Mouse (Mus musculus) liver, embryonic 11.5 days (tissue): ENCODE measurements around the gene Prss32. TPM values are rescaled to one million over a fixed set of nuclear protein-coding genes. Genes with fewer than 3 reads are reported as not detected.

ENCODE experiments used
- ATAC-seq: fragments of 200-750 bp; cut with Nextera tagmentation; replicated peaks from 2 replicates; pipeline ENCODE4 v1.8.0; 2017; ENCODE audit warnings: moderate number of reproducible peaks, mild to moderate bottlenecking, moderate TSS enrichment, moderate library complexity; ENCODE audit not compliant: low FRiP score
- DNase-seq: peaks from one replicate; pipeline ENCODE4 v3.0.0-alpha.2; 2017; ENCODE audit warnings: low spot score
- H3K27ac ChIP-seq: fragments of 300-500 bp; sonication (generic); 2 replicates; pipeline ENCODE4 v1.5.1; 2014; ENCODE audit warnings: mild to moderate bottlenecking, low read depth, low read length, control low read depth
- H3K27me3 ChIP-seq: fragments of 300-500 bp; sonication (generic); replicated peaks from 2 replicates; pipeline ENCODE4 v1.6.1; 2014; ENCODE audit warnings: low read length, mixed read lengths; ENCODE audit not compliant: control insufficient read depth, insufficient read depth
- H3K36me3 ChIP-seq: fragments of 300-500 bp; sonication (generic); 2 replicates; pipeline ENCODE4 v1.6.1; 2014; ENCODE audit warnings: mild to moderate bottlenecking, low read length, moderate library complexity, mixed read lengths; ENCODE audit not compliant: control insufficient read depth, insufficient read depth
- H3K4me1 ChIP-seq: fragments of 300-500 bp; sonication (generic); replicated peaks from 2 replicates; pipeline ENCODE4 v1.6.1; 2014; ENCODE audit warnings: low read length, mixed read lengths; ENCODE audit not compliant: control insufficient read depth, insufficient read depth
- H3K4me2 ChIP-seq: fragments of 300-500 bp; sonication (generic); 2 replicates; pipeline ENCODE4 v1.6.1; 2014; ENCODE audit warnings: mild to moderate bottlenecking, control low read depth, moderate library complexity
- H3K4me3 ChIP-seq: fragments of 300-500 bp; sonication (generic); 2 replicates; pipeline ENCODE4 v1.5.1; 2014; ENCODE audit warnings: low read depth, low read length, control low read depth
- H3K9ac ChIP-seq: fragments of 300-500 bp; sonication (generic); 2 replicates; pipeline ENCODE4 v1.6.1; 2014; ENCODE audit warnings: low read depth, low read length, control low read depth
- H3K9me3 ChIP-seq: fragments of 300-500 bp; sonication (generic); 2 replicates; pipeline ENCODE4 v1.6.1; 2016; ENCODE audit warnings: low read length, inconsistent platforms, mixed read lengths; ENCODE audit not compliant: control insufficient read depth
- WGBS: fragments of 180-500 bp; shearing (Covaris S2); extraction: QIAGEN DNeasy Blood & Tissue Kit; methylation state at CpG from one replicate; pipeline ENCODE4 v1.1.7; 2014; 5-methylcytosine and 5-hydroxymethylcytosine counted together
- polyA plus RNA-seq: library from polyadenylated mRNA; unstranded; fragments of >200 nt; fragmentation: Nextera tagmentation; extraction: Ambion mirVana; gene quantifications from 2 replicates; pipeline ENCODE4 v1.2.1, GENCODE M21; 2014

Gene Prss32
- polyA plus RNA-seq, 1 experiment from 2014 or later = not detected

DNA sequence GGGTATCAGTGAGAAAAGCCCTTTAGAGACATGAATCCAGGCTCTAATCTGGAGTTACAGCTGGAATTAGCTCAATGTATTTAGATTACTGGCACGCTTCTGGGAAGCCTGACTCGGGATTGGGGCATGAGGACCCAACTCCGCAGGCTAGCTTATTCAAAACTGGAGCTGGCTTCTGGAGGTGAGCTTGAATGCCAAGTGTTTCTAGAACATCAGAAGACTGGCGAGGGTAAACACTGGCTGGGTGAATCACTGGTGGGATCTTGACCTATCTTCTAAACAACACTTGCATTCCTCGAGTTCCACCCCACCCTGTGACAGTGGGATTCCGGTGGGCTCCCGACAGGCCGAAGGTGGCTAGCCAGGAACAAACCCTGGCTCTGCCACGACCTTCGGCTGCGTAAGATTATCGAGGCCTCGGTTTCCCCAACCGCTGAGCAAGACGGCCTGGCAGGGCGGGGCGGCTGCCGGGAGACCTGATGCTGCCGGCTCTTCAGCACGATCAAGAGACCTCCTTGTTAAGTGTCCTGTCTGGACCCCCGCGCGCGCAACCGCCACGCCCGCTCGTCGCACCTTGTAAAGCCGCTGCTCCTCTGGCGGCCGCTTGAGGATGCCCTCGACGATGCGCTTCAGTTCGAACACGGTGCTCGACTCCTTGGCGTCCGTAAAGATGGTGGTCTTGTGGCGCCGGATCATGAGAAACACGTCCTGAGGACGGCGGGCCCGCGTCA lies 15.2 kb upstream of the Prss32 start:
- H3K36me3 ChIP-seq = peaks cover 24% of the 10 kb centered on the region
- peak overlapping the region; percentile 95 for H3K4me2 ChIP-seq
- DNase-seq (no peak), ATAC-seq (peak; percentile 61)
- WGBS = under 1% methylated on average over 47 of the region's 47 CpGs
- peak overlapping the region; percentile 84 for H3K4me3 ChIP-seq
- H3K9ac ChIP-seq = peak overlapping the region; percentile 81
- no peaks in the 10 kb centered on the region for H3K9me3 ChIP-seq
- peaks cover 6% of the 10 kb centered on the region; the same call in 1 of the 2 replicates for H3K27me3 ChIP-seq
- H3K27ac ChIP-seq = peak overlapping the region; percentile 72
- peaks cover 9% of the 10 kb centered on the region for H3K4me1 ChIP-seq

DNA sequence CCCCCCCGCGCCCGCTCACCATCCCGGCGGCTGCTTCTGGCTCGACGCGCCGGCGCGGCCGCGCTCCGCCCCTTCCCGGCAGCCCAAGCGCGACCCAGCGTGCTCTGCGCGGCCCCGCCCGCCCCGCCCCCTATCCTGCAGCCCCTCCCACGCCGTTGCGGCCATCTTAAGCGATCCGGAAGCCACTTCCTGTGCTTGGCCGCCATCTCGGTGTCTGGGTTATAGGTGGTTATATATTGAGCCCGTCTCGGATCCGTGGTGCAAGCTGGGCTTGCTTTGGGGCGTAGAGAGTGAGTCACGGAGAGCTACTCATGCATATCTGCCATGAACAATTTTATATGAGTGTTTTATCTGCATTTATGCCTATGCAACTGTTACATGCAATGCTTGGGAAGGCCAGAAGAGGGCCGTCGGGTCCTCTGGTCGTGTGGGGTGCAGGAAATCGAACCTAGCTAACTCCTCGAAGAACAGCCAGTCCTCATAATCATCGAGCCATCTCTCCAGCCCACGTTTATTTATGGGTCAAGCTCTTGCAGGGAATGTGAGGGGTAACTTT lies 14.5 kb upstream of the Prss32 start, which contains the start of gene Elob:
Elob (minus strand) TSS at position 73 of the 556 bp plus-strand sequence.
- peak within 1 kb of the TSS; percentile 95 for H3K4me2 ChIP-seq
- ATAC-seq = peak; percentile 94
- peak within 1 kb of the TSS; percentile 81 for H3K9ac ChIP-seq
- H3K4me3 ChIP-seq = peak within 1 kb of the TSS; percentile 84
- DNase-seq = peak; percentile 89
- peaks cover 8% of the 10 kb centered on the region; the same call in 1 of the 2 replicates for H3K27me3 ChIP-seq
- no peaks in the 10 kb centered on the region for H3K9me3 ChIP-seq
- H3K36me3 ChIP-seq = peaks cover 17% of the 10 kb centered on the region
- WGBS = 1% methylated on average over 37 of the region's 42 CpGs
- H3K27ac ChIP-seq = peak within 1 kb of the TSS; percentile 88
- peaks cover 9% of the 10 kb centered on the region for H3K4me1 ChIP-seq

DNA sequence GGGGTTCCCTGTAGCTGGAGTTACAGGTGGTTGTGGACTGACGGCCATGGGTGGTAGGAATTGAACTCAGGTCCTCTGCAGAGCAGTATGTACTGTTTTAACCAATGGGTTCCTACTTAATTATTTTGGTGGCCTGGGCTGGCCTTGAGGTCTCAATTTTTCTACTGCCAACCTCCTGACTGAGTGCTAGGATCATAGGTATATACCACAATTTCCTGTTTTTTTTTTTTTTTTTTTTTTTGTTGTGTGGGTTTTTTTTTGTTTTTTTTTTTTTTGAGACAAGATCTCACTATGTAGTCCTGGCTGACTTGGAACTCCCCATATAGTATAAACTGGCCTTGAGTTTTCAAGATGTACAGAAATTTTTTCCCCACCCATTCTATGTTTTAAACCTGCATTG lies 12.5 kb upstream of the Prss32 start:
- H3K27me3 ChIP-seq = peaks cover 11% of the 10 kb centered on the region; the same call in 1 of the 2 replicates
- peaks cover 2% of the 10 kb centered on the region; the same call in 1 of the 2 replicates for H3K36me3 ChIP-seq
- H3K9me3 ChIP-seq = no peaks in the 10 kb centered on the region
- no peak overlapping the region for H3K9ac ChIP-seq
- H3K4me1 ChIP-seq = peaks cover 9% of the 10 kb centered on the region
- ATAC-seq = no peak
- no peak overlapping the region for H3K27ac ChIP-seq
- 92% methylated on average over 1 of the region's 1 CpGs for WGBS
- no peak for DNase-seq
- H3K4me2 ChIP-seq = no peak overlapping the region
- H3K4me3 ChIP-seq = no peak overlapping the region

DNA sequence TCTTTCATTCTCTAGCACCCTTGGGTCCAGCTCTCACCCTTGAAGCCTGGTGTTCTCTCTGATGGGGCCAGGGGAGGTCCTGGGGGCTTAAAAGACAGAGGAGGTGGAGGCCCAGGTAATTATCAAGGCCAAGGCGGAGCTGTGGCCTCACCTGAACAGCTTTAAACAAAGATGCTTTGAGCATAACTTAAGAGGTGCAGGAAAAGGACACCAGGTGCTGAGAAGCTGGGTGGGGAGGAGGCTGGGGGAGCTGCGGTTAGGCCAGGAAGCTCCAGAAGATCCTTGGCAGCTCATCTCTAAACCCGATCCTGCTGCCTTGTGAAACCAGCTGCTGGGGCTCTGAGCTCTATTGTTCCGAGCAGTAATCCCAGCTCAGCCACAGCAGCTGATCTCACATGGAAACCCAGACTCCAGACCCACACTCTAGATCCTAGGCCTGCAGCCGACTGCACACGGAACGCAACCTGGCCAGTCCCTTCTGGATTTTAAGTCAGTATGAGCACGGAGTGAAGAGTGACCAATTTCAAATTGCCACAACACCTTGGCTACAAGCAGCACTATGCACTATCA lies 7.6 kb upstream of the Prss32 start, which contains the start of gene Prss33:
Prss33 (minus strand) TSS at position 51 of the 570 bp plus-strand sequence.
- Histone ChIP-seq H3K4me1 (no peaks in the 10 kb centered on the region), H3K36me3 (no peaks in the 10 kb centered on the region), H3K9ac (no peak within 1 kb of the TSS; the same call in 1 of the 2 replicates), H3K27me3 (peaks cover 11% of the 10 kb centered on the region; the same call in 1 of the 2 replicates), H3K4me2 (no peak within 1 kb of the TSS), H3K9me3 (no peaks in the 10 kb centered on the region), H3K27ac (no peak within 1 kb of the TSS), H3K4me3 (no peak within 1 kb of the TSS)
- DNase-seq (no peak), ATAC-seq (no peak)
- WGBS = 76% methylated on average over 8 of the region's 8 CpGs

DNA sequence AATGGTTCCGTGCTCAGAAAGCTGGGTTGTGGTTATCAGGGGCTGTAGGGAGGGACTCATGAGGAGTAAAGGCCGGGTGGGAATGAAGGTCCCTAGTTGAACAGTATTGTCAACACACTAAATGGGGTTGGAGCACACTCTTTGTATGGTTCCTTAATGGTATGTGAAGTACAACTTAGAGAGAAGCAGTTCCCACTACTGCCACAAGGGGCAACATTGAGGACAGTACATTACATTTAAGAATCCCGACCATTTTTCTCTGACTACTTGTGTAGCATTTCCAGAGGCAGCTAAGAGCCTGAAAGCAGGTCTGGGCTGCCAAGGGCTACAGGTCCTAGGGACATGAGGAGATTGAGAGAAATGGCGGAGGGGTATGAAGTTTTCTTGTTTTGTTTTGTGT lies 2.5 kb upstream of the Prss32 start:
- H3K36me3 ChIP-seq = no peaks in the 10 kb centered on the region
- no peaks in the 10 kb centered on the region for H3K4me1 ChIP-seq
- DNase-seq = no peak
- no peak overlapping the region for H3K4me3 ChIP-seq
- no peak overlapping the region for H3K9ac ChIP-seq
- no peak for ATAC-seq
- H3K27ac ChIP-seq = no peak overlapping the region
- 21% methylated on average over 4 of the region's 4 CpGs for WGBS
- no peaks in the 10 kb centered on the region for H3K27me3 ChIP-seq
- H3K9me3 ChIP-seq = no peaks in the 10 kb centered on the region
- H3K4me2 ChIP-seq = no peak overlapping the region

DNA sequence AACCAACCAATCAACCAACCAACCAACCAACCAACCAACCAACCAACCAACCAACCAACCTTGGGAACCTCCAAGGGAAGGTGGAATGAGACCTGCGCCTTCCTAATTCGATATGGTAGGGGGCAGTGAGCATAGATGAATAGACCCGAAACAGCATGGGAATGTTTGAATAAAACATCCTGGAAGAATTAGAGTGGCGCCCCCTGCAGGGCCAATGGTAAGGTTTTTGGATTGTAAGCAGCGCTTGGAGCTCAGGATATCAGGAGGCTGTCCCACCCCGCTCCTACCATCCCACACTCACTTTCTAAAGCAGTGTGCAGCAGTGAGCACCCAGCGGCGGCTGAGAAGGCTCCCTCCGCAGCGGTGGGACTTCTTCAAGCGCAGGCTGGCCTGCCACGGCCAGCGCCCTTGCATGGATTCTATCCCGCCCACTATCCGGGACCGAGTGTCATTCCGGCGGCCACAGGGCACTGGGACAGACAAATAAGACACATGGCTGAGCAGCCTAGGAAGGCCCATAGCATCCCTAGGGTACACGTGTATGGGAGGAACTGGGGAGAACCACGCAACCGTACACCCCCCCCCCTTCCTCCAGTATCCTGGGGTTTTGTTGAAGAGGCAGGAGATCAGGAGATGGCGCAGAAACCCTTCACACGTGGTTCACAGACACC lies 379 bp upstream of the Prss32 start:
- WGBS = 43% methylated on average over 23 of the region's 23 CpGs
- ATAC-seq (0 out of 2 replicates have a peak, but pooled peaks have one; percentile 22), DNase-seq (no peak)
- Histone ChIP-seq H3K27ac (no peak overlapping the region), H3K9me3 (no peaks in the 10 kb centered on the region), H3K9ac (no peak overlapping the region), H3K27me3 (no peaks in the 10 kb centered on the region), H3K4me2 (peak overlapping the region; percentile 60), H3K4me3 (peak overlapping the region; percentile 27; the same call in 1 of the 2 replicates), H3K36me3 (no peaks in the 10 kb centered on the region), H3K4me1 (no peaks in the 10 kb centered on the region)

DNA sequence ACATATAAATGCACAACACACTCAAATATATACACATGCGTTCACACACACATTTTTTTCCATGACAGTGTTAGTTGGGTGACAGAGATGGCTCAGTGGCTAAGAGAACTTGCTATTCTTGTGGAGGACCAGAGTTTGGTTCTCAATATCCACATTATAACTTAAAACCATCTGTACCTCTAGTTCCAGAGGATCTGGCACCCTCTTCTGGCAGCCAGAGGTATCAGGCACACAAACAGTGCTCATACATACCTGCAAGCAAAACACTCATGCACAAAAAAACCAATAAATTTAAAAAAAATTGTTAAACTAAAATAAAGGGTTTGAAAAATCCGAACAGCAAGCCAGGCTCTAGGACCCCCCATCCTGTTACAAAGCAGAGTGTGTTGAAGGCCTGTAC lies 6.4 kb downstream of the Prss32 start:
- 58% methylated on average over 2 of the region's 2 CpGs for WGBS
- Histone ChIP-seq H3K9me3 (no peaks in the 10 kb centered on the region), H3K27me3 (no peaks in the 10 kb centered on the region), H3K4me3 (no peak overlapping the region), H3K4me1 (no peaks in the 10 kb centered on the region), H3K36me3 (no peaks in the 10 kb centered on the region), H3K27ac (no peak overlapping the region), H3K9ac (no peak overlapping the region), H3K4me2 (no peak overlapping the region)
- DNase-seq (no peak), ATAC-seq (no peak)

DNA sequence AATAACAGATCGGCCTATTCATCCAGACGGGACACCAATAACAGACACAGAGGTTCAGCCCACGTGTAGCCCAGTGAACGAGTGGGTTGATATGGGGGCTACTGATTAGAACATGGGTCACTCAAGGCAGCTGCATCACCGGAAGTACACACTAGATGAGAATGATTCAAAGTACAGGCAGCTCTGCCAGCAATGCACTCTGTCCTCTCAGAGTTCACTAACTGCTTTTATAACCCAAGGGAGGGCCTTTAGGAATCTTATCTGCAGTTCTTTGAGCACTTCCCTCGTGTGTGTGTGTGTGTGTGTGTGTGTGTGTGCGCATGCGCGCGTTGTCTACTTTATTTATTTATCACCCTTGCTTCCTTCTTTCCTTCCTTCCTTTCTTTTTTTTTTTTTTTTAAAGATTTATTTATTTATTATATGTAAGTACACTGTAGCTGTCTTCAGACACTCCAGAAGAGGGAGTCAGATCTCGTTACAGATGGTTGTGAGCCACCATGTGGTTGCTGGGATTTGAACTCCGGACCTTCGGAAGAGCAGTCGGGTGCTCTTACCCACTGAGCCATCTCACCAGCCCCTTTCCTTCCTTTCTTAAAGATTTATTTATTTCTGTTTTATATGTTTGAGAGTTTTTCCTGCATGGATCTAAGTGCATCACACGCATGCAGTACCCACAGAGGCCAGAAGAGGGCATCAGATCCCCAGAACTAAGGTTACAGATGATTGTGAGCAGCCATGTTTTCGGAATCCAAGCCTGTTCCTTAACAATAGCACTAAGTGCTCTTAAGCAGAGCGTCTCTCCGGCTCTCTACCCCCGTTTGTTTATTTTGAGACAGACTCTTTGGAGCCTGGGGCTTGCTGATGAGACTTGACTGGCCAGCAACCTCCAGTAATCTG lies 7.4 kb downstream of the Prss32 start:
- H3K4me2 ChIP-seq = no peak overlapping the region
- H3K9me3 ChIP-seq = no peaks in the 10 kb centered on the region
- H3K4me3 ChIP-seq = no peak overlapping the region
- H3K9ac ChIP-seq = no peak overlapping the region
- DNase-seq = peak; percentile 55
- H3K4me1 ChIP-seq = no peaks in the 10 kb centered on the region
- ATAC-seq = no peak
- H3K27ac ChIP-seq = no peak overlapping the region
- WGBS = 52% methylated on average over 18 of the region's 19 CpGs
- H3K27me3 ChIP-seq = no peaks in the 10 kb centered on the region
- H3K36me3 ChIP-seq = no peaks in the 10 kb centered on the region
